Mouse (Mus musculus) T-cell, adult 2 months (primary cell): ENCODE data around the gene Thsd7b.

Experiments
- DNase-seq: peaks from one replicate; pipeline ENCODE4 v3.0.0; 2022; ENCODE audit warnings: low spot score

Thsd7b gene

DNA sequence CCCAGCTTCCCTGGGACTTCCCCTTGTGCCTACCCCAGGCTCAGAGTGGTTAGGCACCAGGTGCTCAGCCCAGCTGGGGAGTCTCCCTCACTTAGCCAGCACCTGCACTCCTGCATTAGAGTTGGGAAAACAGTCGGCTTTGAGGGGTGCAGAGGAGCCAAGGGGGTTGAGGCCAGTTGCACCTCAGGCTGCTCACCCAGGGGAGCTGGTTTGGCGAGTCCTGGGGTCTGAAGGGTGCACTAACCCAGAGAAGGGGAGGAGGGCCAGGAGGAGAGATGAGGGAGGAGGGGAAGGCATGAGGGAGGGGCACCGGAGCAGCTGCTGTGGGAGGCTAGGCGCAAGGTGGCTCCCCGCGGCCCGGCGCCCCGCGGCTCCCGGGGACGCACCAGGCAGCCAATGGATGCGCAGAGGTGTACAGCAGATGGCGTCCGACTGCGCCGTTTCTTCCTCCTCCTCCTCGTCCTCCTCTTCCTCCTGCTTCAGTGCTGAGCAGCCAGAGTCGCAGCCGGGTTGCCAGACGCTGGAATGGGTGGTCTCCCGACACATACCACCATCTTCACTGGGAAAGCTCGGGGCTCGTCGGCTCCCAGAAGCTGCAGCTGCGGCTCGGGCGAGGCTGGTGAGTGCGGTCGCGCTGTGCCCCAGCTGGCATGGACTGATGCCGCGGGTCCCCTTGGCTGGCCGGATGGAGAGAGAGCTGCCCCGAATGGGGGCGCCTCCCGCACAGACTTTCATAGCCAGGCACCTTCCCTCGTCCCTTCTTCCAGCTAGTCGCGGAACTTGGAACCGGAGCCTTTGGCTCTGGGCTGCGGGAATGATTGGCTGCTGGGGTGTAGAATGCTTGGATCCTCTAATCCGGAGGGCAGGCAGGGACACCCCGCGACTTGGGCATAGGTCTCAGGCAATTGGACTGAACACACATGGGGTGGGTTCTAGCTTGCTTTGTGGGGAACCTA, at the start of gene Thsd7b:
Gene Thsd7b (plus strand): TSS at position 321 of the 956 bp plus-strand sequence.
- no peak for DNase-seq

GRCm38 (mm10) chr1:129244292-129244691, 28.8 kb upstream of the Thsd7b start:
- no peak for DNase-seq

DNA sequence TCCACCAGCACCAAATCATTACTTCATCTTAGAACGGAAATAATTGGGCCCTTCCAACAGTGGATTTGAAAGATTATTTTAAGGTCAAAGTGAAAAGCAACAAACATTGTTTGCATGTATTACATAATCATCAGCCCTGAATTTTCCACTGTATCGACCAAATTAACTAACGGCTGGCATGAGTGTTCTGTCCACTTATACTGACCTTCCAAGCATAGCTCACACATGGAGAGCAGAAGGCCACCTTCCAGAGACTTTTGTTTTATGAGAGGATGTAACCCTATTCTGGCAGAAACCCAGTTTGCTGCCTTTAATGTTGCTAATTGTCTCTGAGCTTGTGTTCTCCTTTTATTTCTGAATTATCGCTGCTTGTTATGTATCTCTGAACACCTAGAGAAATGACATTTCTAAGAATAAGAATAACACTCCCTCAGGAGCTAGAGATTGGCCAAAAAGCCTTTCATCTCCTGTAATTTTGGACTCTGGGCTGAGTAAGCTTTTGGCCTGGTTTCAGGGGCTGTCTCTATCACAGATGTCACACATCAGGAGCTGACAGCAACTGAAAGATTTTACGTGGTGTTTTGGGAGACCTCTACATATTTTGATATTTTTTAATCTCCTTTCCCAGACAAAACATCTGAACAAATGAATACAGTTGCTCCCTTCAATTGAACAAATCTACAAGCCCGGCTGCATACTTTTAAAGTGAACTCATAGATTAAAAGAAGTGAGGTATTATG, 22.2 kb upstream of the Thsd7b start:
- no peak for DNase-seq

DNA sequence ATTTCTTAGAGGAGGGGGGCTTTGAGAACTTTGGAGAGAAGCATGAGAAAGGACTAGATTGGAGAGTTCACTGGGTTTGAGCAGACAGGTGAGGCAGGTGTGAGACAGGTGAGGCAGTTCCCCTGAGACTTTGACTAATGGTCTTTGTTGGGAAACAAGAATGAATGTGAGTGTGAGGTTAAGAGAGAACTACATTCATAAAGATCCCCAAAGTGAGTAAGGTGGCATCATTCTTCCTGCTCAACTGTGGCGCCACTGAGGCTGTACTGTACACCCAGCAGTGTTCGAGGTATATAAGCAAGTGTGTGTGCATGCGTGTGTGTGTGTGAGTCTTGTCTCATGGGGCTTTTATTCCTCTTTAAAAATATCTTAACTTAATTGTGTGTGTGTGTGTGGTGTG, 6.4 kb upstream of the Thsd7b start:
- no peak for DNase-seq

- DNase-seq = no peak
Observed at GRCm38 (mm10) chr1:129304173-129304572, 31.1 kb downstream of the Thsd7b start.

GRCm38 (mm10) chr1:129324388-129324787, 51.3 kb downstream of the Thsd7b start:
- no peak for DNase-seq

- no peak for DNase-seq
Observed at GRCm38 (mm10) chr1:129324798-129325197, 51.7 kb downstream of the Thsd7b start.

- no peak for DNase-seq
Observed at GRCm38 (mm10) chr1:129356631-129357030, 83.5 kb downstream of the Thsd7b start.

DNA sequence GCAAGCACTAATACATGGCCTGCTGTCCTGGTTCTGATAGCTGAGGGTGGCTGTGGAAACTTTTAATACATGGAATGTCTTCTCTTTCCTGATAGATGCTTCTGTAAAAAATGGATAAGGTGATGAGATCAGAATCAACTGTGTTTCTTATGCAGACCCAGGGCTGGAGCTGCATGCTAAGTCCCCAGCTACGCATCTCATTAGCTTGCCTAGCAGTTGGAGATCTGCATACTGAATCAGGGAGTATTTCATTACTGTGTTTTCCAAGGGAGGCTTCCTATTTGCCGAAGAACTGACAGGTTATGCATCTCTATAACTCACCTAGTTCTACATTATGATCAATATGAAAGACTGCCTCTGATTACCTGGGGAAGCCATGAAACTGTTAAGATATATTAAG, 84.3 kb downstream of the Thsd7b start:
- no peak for DNase-seq

DNA sequence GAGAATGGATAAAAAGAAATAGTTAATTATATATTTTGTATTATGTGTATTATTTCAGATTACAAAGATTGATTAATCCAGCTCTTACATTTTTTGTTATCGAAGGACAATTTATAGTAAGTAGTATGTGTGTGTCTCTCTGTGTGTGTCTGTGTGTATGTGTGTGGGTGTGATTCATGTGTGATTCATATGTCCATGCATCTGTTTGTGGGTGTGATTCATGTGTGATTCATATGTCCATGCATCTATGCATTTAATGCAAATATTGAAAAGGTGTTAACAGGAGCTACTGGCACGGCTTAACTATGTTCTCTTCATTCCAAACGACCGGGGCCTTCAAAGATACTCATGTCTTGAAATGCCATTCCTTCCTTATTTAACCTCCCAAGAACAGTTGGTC, 90.3 kb downstream of the Thsd7b start:
- DNase-seq = no peak

GRCm38 (mm10) chr1:129364828-129365227, 91.7 kb downstream of the Thsd7b start:
- no peak for DNase-seq

DNA sequence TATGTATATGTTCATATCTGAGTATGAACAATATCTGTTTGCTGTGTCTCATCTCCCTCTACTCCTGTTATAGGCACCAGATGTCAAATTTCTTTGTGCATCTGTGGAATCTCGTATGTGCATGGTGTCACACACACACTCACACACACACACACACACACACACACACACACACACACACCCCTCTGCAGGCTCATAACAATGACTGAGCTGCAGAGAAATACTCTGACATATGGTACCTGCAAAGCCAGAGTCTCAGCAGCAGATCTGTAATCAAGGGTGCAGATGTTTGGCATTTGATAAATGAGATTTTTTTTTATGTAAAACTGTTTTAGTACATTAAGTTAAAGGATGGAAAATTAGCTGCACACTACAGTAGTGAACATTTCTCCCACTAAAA, 92.5 kb downstream of the Thsd7b start:
- DNase-seq = no peak

GRCm38 (mm10) chr1:129386479-129386878, 113.4 kb downstream of the Thsd7b start:
- no peak for DNase-seq

GRCm38 (mm10) chr1:129411584-129411983, 138.5 kb downstream of the Thsd7b start:
- no peak for DNase-seq

DNA sequence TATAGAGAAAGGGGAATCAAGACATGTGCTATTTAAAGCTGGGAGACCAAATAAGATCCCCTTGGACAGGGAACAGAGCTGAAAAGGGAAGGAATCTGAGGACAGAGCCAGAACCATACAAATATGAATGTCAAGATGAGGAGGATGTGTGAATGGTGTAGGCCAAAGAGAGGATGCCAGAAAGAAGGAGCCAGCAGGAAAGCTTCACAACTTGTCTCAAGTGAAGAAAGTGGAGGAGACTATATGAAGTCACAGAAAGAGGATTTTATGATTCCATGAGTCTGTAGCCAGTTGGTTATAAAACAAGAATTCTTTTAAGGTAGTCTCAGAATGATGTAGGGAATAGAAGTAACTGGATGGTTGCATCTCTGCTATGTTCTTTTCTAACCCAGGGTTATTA, 148.5 kb downstream of the Thsd7b start:
- no peak for DNase-seq

DNA sequence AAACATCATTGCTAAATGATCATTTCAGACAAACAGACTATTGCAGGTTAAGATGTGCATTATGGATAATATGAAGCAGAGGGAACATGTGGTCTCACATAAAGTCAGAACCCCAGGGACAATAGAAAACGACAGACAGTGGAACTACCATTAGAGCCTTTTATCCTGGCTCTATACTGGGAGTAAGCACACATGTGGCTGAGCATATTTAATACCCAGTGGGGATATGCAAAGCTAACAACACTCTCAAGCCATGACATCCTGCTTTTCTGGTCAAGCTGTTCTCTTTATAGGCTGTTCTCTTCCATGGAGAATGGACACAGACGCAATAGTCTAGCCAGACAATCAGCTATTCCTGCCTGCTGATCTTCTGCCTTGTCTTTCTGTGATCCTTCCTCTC, 191.3 kb downstream of the Thsd7b start:
- no peak for DNase-seq

DNA sequence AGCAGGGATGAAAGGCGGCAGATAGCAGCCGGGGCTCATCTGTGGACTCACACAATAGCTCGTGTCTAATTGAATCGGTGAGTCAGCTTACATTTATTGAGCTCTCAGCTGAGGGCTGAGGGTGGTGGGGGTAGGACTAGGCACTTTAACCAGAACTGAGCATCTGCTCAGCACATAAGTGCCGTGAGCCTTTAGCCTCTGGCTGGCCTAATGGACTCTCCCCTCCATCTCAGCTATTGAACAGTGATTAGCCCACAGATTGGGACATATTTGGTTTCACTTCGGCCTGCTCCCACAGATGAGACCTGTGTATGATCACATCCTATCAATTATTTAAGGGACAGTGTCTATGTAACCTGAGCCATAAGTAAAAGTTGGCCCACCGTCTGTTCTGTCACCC, 200.4 kb downstream of the Thsd7b start:
- no peak for DNase-seq

DNA sequence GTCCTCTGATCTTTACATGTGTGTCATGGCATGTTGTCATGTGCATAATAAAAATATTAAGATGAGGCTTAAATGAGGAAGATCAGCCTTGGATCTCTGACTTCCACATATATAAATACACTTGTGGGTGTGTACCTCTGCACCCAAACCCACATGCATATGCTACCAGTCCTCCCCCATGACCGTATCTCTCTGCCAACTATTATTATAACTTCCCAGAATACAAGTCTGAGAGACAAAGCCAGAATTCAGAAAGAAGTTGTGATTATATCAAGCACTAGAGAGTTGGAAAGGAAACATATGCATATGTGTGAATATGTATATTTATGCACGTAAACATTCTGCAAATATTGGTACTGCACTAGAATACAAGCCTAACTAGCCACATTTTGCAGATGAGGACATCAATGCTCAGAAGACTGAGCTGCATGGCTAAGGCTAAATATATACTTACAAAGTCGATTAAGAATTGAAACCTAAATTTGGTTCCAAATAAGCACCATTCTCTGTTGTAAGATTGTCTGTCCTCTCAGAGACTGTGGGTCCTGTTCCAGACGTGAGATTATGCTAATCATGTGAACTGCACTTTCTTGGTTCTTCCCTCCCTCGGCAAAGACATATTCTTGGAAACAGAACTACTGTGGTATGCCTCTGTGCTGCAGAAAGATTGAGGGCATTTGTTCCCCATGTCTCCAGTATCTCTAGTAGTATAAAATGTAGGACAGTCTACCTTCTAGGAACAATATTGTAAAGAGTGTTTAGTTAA, 211.3 kb downstream of the Thsd7b start:
- no peak for DNase-seq

DNA sequence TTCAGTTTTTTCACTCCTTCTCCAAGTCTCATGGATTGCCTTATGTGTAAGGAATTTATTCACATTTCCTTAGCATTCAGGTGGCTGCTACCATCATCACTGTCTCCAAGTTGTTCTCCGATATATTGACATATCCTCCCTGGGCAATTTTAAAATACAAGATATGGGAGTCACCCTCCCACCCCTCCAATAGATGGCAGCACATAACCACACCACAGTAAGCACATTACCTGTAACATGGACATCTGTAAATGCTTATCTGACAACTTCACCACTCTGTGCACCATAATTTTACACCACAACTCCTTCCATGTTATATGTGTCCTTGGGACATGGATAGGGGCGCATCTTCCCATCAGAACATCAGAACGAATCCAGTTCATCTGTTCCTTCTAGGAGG, 218.0 kb downstream of the Thsd7b start:
- no peak for DNase-seq

DNA sequence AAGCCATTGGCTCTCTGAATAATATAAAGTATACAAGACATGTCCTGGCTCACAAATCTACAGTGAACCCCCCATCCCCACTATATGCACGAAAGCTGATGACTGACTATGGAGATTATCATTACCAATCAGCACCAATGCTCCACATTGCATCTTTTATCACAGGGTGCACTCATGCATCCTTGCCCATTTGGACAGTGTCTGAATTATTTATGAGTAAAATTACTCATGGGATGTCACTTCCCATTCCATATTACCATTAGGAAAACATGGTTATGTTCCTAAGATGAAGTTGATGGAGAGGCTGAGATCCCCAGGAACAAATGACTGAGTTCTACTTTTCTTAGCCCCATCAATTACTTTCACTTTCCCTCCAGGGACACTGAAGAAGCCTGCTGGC, 220.8 kb downstream of the Thsd7b start:
- DNase-seq = no peak

DNA sequence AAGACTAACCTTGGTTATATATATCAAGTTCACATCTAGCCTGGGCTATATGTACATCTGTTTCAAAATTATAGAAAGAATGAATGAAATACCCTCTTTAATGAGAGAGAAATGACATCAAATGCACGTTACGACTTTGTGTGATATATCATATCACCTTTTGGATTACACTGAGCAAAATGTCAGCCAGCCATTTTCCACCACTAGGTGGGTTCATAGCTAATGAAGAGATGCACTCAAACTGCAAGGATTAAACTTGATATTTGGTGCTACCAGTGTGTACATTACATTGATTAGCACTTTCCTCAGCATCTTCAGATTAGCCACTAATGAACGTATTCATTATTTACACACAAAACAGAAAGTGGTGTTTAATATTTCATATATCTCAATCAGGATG, 228.6 kb downstream of the Thsd7b start:
- no peak for DNase-seq

DNA sequence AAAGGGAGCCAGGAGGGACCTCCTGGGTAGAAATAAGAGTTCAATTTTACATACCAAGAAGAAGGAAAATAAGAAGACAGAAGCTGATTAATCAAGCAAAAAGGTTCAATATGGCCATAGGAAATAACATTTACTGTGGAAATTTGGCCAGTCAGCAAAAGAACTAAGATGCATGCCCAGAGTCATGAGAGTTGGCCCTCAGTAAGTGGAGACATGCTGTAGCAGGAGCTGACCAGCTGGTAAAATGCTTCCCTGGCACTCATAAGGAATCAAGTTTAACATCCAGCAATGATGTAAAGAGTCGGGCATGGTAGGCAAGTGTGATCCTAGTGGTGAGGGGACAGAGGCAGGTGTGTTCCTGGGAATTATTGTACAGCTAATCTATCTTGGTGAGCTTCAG, 243.3 kb downstream of the Thsd7b start:
- no peak for DNase-seq

- no peak for DNase-seq
Observed at GRCm38 (mm10) chr1:129519751-129520150, 246.6 kb downstream of the Thsd7b start.
